Mouse (Mus musculus) stomach, embryonic 14.5 days (tissue): ENCODE measurements at regions not wholly inside any gene's neighbourhood (a gene's known extent, or its start where the extent isn't known, plus 50 kb on each side); places are given as distances from the start of the nearest gene placed in this dataset.

Experiments
- ATAC-seq: fragments of 200-750 bp; cut with Nextera tagmentation; 2 replicates; pipeline ENCODE4 v1.8.0; 2017; ENCODE audit warnings: low read depth, moderate TSS enrichment; ENCODE audit not compliant: insufficient number of reproducible peaks, insufficient read depth, low FRiP score
- H3K27ac ChIP-seq: fragments of 300-500 bp; sonication (generic); 2 replicates; pipeline ENCODE4 v1.5.1; 2014; ENCODE audit warnings: mild to moderate bottlenecking, low read length, moderate library complexity, mixed read lengths
- H3K27me3 ChIP-seq: fragments of 300-500 bp; sonication (generic); 2 replicates; pipeline ENCODE4 v1.6.1; 2014; ENCODE audit warnings: low read length, control low read depth, mixed read lengths; ENCODE audit not compliant: control insufficient read depth, insufficient read depth
- H3K36me3 ChIP-seq: fragments of 300-500 bp; sonication (generic); 2 replicates; pipeline ENCODE4 v1.6.1; 2014; ENCODE audit warnings: mild to moderate bottlenecking, control low read depth, low read length, moderate library complexity, mixed read lengths; ENCODE audit not compliant: control insufficient read depth, insufficient read depth
- H3K4me1 ChIP-seq: fragments of 300-500 bp; sonication (generic); 2 replicates; pipeline ENCODE4 v1.6.1; 2014; ENCODE audit warnings: low read length, control low read depth, mixed read lengths; ENCODE audit not compliant: control insufficient read depth, insufficient read depth
- H3K4me2 ChIP-seq: fragments of 300-500 bp; sonication (generic); replicated peaks from 2 replicates; pipeline ENCODE4 v1.6.1; 2014; ENCODE audit warnings: low read depth, low read length, control low read depth
- H3K4me3 ChIP-seq: fragments of 300-500 bp; sonication (generic); 2 replicates; pipeline ENCODE4 v1.5.1; 2014; ENCODE audit warnings: low read depth, low read length, control low read depth
- H3K9ac ChIP-seq: fragments of 300-500 bp; sonication (generic); replicated peaks from 2 replicates; pipeline ENCODE4 v1.6.1; 2014; ENCODE audit warnings: low read depth, mild to moderate bottlenecking, control low read depth, low read length, moderate library complexity, mixed read lengths
- H3K9me3 ChIP-seq: fragments of 300-500 bp; sonication (generic); 2 replicates; pipeline ENCODE4 v1.6.1; 2016; ENCODE audit warnings: low read depth, low read length, control low read depth; ENCODE audit not compliant: control insufficient read depth
- WGBS: fragments of 180-500 bp; shearing (Covaris S2); extraction: QIAGEN DNeasy Blood & Tissue Kit; methylation state at CpG from one replicate; pipeline ENCODE4 v1.1.7; 2014; 5-methylcytosine and 5-hydroxymethylcytosine counted together

GRCm38 (mm10) chr16:91970461-91970860 is 87.6 kb upstream of the Mrps6 start:
- H3K4me1 ChIP-seq: no peaks in the 10 kb centered on the region
- no peaks in the 10 kb centered on the region for H3K36me3 ChIP-seq
- no peaks in the 10 kb centered on the region for H3K27me3 ChIP-seq
- 78% methylated on average over 4 of the region's 4 CpGs for WGBS
- no peak overlapping the region for H3K4me3 ChIP-seq
- no peak for ATAC-seq
- H3K4me2 ChIP-seq: no peak overlapping the region
- H3K27ac ChIP-seq: no peak overlapping the region
- no peak overlapping the region for H3K9ac ChIP-seq
- H3K9me3 ChIP-seq: no peaks in the 10 kb centered on the region

- no peaks in the 10 kb centered on the region for H3K4me1 ChIP-seq
- no peaks in the 10 kb centered on the region for H3K36me3 ChIP-seq
- no peak overlapping the region for H3K4me3 ChIP-seq
- no peaks in the 10 kb centered on the region for H3K9me3 ChIP-seq
- WGBS: 79% methylated on average over 8 of the region's 9 CpGs
- H3K27me3 ChIP-seq: no peaks in the 10 kb centered on the region
- no peak overlapping the region for H3K9ac ChIP-seq
- H3K27ac ChIP-seq: no peak overlapping the region
- ATAC-seq: no peak
- no peak overlapping the region for H3K4me2 ChIP-seq
Observed at GRCm38 (mm10) chr16:91973183-91973582, 84.9 kb upstream of the Mrps6 start.

GRCm38 (mm10) chr16:91976194-91976805 is 81.8 kb upstream of the Mrps6 start:
- Histone ChIP-seq H3K36me3 (no peaks in the 10 kb centered on the region), H3K27ac (no peak overlapping the region), H3K27me3 (no peaks in the 10 kb centered on the region), H3K9me3 (no peaks in the 10 kb centered on the region), H3K4me3 (no peak overlapping the region), H3K9ac (no peak overlapping the region), H3K4me1 (no peaks in the 10 kb centered on the region), H3K4me2 (no peak overlapping the region)
- no peak for ATAC-seq
- WGBS: 56% methylated on average over 8 of the region's 8 CpGs

- Histone ChIP-seq H3K4me1 (no peaks in the 10 kb centered on the region), H3K9me3 (no peaks in the 10 kb centered on the region), H3K4me3 (no peak overlapping the region), H3K27me3 (no peaks in the 10 kb centered on the region), H3K27ac (no peak overlapping the region), H3K4me2 (no peak overlapping the region), H3K9ac (no peak overlapping the region), H3K36me3 (no peaks in the 10 kb centered on the region)
- WGBS: 32% methylated on average over 4 of the region's 4 CpGs
- no peak for ATAC-seq
Observed at GRCm38 (mm10) chr16:91978423-91978822, 79.6 kb upstream of the Mrps6 start.

- no peaks in the 10 kb centered on the region for H3K4me1 ChIP-seq
- no peaks in the 10 kb centered on the region for H3K36me3 ChIP-seq
- ATAC-seq: no peak
- no peak overlapping the region for H3K4me3 ChIP-seq
- H3K9me3 ChIP-seq: no peaks in the 10 kb centered on the region
- no peaks in the 10 kb centered on the region for H3K27me3 ChIP-seq
- H3K27ac ChIP-seq: no peak overlapping the region
- no peak overlapping the region for H3K9ac ChIP-seq
- H3K4me2 ChIP-seq: no peak overlapping the region
- WGBS: 32% methylated on average over 5 of the region's 5 CpGs
Observed at GRCm38 (mm10) chr16:91978846-91979245, 79.2 kb upstream of the Mrps6 start.

- ATAC-seq: no peak
- Histone ChIP-seq H3K27ac (no peak overlapping the region), H3K4me3 (no peak overlapping the region), H3K4me1 (no peaks in the 10 kb centered on the region), H3K36me3 (no peaks in the 10 kb centered on the region), H3K27me3 (no peaks in the 10 kb centered on the region), H3K4me2 (no peak overlapping the region), H3K9me3 (no peaks in the 10 kb centered on the region), H3K9ac (no peak overlapping the region)
- 84% methylated on average over 6 of the region's 6 CpGs for whole genome bisulfite sequencing
Observed at GRCm38 (mm10) chr16:91980482-91980881, 77.6 kb upstream of the Mrps6 start.

GRCm38 (mm10) chr16:91985211-91985610 is 72.9 kb upstream of the Mrps6 start:
- Histone ChIP-seq H3K4me2 (no peak overlapping the region), H3K4me3 (no peak overlapping the region), H3K27ac (no peak overlapping the region), H3K4me1 (no peaks in the 10 kb centered on the region), H3K9ac (no peak overlapping the region), H3K36me3 (no peaks in the 10 kb centered on the region), H3K27me3 (no peaks in the 10 kb centered on the region), H3K9me3 (no peaks in the 10 kb centered on the region)
- 87% methylated on average over 12 of the region's 12 CpGs for WGBS
- ATAC-seq: no peak

- Histone ChIP-seq H3K27me3 (no peaks in the 10 kb centered on the region), H3K36me3 (no peaks in the 10 kb centered on the region), H3K4me3 (no peak overlapping the region), H3K4me2 (no peak overlapping the region), H3K9me3 (no peaks in the 10 kb centered on the region), H3K4me1 (no peaks in the 10 kb centered on the region), H3K27ac (no peak overlapping the region), H3K9ac (no peak overlapping the region)
- ATAC-seq: no peak
- WGBS: 57% methylated on average over 4 of the region's 4 CpGs
Observed at GRCm38 (mm10) chr16:91989332-91989731, 68.7 kb upstream of the Mrps6 start.
